Mouse (Mus musculus): ENCODE data around the gene Gm28048. TPM values are rescaled to one million over a fixed set of nuclear protein-coding genes. Genes with fewer than 3 reads are reported as not detected.

Gene Gm28048
- polyA plus RNA-seq, 1 experiment: 0.91 TPM

DNA sequence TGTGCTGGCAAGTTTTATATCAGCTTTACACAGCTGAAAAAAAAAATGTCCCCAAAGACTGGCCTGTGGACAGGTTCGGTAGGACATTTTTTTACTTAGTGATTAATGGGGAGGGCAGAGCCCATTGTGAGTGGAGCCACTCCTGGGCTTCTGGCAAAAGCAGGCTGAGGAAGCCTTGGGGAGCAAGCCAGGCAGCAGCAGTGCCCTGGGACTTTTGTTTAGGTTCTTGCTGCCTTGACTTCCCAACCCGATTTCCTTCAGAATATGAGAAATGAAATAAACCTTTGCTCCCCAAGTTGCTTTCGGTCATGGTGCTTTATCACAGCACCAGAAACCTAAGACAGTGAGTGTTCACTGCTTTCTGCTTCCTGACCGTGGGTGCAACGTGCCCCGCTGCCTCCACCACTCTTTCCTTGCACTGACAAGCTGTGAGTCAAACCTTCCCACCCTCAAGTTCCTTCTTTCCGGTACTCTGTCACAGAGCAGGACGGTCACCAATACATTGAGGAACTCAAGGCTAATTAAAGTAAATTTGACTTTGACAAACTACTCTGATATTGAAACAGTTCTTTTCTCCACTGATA, 53.2 kb downstream of the Gm28048 start:
- Histone ChIP-seq H3K4me3 (ENCODE audit: control insufficient read depth, low read depth, low read length) (no peak overlapping the region), H3K27ac (ENCODE audit: control insufficient read depth, insufficient read depth, low read depth, low read length) (no peak overlapping the region), H3K4me1 (ENCODE audit: control insufficient read depth, insufficient read depth, low read length) (no peaks in the 10 kb centered on the region), H3K36me3 (ENCODE audit: control insufficient read depth, insufficient read depth, low read length) (no peaks in the 10 kb centered on the region), H3K27me3 (ENCODE audit: control insufficient read depth, insufficient read depth, low read length) (no peaks in the 10 kb centered on the region)
- no peak for TF ChIP-seq POLR2A (IDR thresholded peaks at IDR 0.05; ENCODE audit: control insufficient read depth, low read depth, low read length)
- TF ChIP-seq CTCF (IDR thresholded peaks at IDR 0.05; ENCODE audit: control insufficient read depth, insufficient read depth, insufficient replicate concordance, low read depth, low read length): no peak

DNA sequence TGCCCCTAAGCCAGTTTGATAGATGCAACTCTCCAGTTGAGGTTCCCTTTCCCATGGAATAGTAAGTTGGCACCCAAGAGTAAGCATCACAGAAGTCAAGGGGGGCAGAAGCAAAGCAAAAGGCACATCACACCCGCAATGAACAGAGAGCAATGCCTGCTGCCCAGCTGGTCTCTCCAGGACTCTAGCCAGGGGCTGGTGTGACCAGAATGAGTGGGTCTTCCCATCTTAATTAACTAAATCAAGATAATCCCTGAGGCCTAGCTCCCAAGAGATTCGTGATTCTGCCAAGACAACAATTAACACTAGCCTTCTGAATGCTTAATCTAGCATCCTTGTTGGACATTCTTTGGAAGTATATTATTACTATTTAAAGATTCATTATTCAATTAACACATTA, 58.3 kb downstream of the Gm28048 start:
- Histone ChIP-seq H3K27me3 (ENCODE audit: control insufficient read depth, insufficient read depth, low read length) (no peaks in the 10 kb centered on the region), H3K4me3 (ENCODE audit: control insufficient read depth, low read depth, low read length) (no peak overlapping the region), H3K36me3 (ENCODE audit: control insufficient read depth, insufficient read depth, low read length) (no peaks in the 10 kb centered on the region), H3K4me1 (ENCODE audit: control insufficient read depth, insufficient read depth, low read length) (no peaks in the 10 kb centered on the region), H3K27ac (ENCODE audit: control insufficient read depth, insufficient read depth, low read depth, low read length) (no peak overlapping the region)
- no peak for TF ChIP-seq POLR2A (IDR thresholded peaks at IDR 0.05; ENCODE audit: control insufficient read depth, low read depth, low read length)
- no peak for TF ChIP-seq CTCF (IDR thresholded peaks at IDR 0.05; ENCODE audit: control insufficient read depth, insufficient read depth, insufficient replicate concordance, low read depth, low read length)

DNA sequence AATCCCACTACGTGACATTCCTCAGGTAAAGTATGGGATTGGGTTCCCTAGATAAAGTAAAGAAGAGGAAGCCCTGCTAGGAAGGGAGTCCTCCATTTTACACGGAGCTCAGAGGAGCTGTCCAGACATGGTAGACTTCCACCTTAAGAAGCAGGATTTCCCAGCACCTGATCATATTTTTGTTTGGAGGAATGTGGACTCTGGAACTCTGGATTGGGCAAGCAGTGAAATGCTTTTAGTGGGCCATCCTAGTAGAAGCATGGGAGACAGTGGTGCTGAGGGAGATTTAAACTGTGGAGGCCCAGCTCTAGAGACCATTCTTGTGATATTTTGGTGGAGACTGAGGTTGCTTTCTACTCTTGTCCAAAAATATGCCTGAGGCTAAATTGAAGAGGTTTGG, 59.3 kb downstream of the Gm28048 start:
- TF ChIP-seq POLR2A (IDR thresholded peaks at IDR 0.05; ENCODE audit: control insufficient read depth, low read depth, low read length) (no peak), CTCF (IDR thresholded peaks at IDR 0.05; ENCODE audit: control insufficient read depth, insufficient read depth, insufficient replicate concordance, low read depth, low read length) (no peak)
- no peaks in the 10 kb centered on the region for H3K27me3 ChIP-seq (ENCODE audit: control insufficient read depth, insufficient read depth, low read length)
- no peak overlapping the region for H3K4me3 ChIP-seq (ENCODE audit: control insufficient read depth, low read depth, low read length)
- H3K27ac ChIP-seq (ENCODE audit: control insufficient read depth, insufficient read depth, low read depth, low read length): no peak overlapping the region
- no peaks in the 10 kb centered on the region for H3K36me3 ChIP-seq (ENCODE audit: control insufficient read depth, insufficient read depth, low read length)
- H3K4me1 ChIP-seq (ENCODE audit: control insufficient read depth, insufficient read depth, low read length): peaks cover 2% of the 10 kb centered on the region; the same call in 1 of the 2 replicates

DNA sequence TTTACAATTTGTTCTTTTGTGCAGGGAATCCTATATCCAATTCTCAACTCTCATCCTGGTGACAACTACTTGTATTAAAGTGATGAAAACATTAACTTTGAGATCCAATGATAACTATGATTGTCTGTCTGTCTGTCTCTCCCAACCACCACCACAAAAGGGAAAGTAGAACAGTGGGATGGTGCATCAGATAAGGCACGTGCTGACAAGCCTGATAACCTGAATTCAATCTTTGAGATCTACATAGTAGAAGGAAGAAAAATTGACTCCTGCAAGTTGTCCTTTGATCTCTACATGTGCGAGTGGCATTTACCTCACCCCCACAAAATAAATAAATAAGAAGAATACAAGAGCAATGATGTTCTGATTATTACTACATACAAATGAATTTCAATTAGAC, 62.6 kb downstream of the Gm28048 start:
- peaks cover 2% of the 10 kb centered on the region; the same call in 1 of the 2 replicates for H3K4me1 ChIP-seq (ENCODE audit: control insufficient read depth, insufficient read depth, low read length)
- no peak overlapping the region for H3K4me3 ChIP-seq (ENCODE audit: control insufficient read depth, low read depth, low read length)
- no peak overlapping the region for H3K27ac ChIP-seq (ENCODE audit: control insufficient read depth, insufficient read depth, low read depth, low read length)
- H3K27me3 ChIP-seq (ENCODE audit: control insufficient read depth, insufficient read depth, low read length): no peaks in the 10 kb centered on the region
- TF ChIP-seq POLR2A (IDR thresholded peaks at IDR 0.05; ENCODE audit: control insufficient read depth, low read depth, low read length) (no peak), CTCF (IDR thresholded peaks at IDR 0.05; ENCODE audit: control insufficient read depth, insufficient read depth, insufficient replicate concordance, low read depth, low read length) (no peak)
- no peaks in the 10 kb centered on the region for H3K36me3 ChIP-seq (ENCODE audit: control insufficient read depth, insufficient read depth, low read length)

DNA sequence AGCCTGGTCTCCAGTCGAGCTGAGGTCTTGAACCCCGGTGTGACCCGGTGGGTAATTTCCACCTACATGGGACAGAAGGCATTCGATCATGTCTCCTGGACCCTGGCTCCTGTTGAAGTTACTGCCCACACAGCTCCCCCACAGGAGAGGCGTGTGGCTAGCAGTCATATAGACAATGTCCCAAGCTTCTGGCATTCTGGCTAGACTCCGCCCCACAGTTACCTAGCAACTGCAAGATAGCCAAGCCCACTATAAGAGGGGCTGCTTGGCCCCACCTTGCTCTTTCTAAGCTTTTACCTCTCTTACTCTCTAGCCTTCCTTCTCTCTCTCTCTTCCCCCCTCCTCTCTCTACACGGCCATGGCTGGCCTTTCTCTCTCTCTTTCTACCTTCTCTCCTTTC, 64.1 kb downstream of the Gm28048 start:
- Histone ChIP-seq H3K4me1 (ENCODE audit: control insufficient read depth, insufficient read depth, low read length) (peaks cover 2% of the 10 kb centered on the region; the same call in 1 of the 2 replicates), H3K36me3 (ENCODE audit: control insufficient read depth, insufficient read depth, low read length) (no peaks in the 10 kb centered on the region), H3K27me3 (ENCODE audit: control insufficient read depth, insufficient read depth, low read length) (no peaks in the 10 kb centered on the region), H3K4me3 (ENCODE audit: control insufficient read depth, low read depth, low read length) (no peak overlapping the region), H3K27ac (ENCODE audit: control insufficient read depth, insufficient read depth, low read depth, low read length) (no peak overlapping the region)
- no peak for TF ChIP-seq POLR2A (IDR thresholded peaks at IDR 0.05; ENCODE audit: control insufficient read depth, low read depth, low read length)
- TF ChIP-seq CTCF (IDR thresholded peaks at IDR 0.05; ENCODE audit: control insufficient read depth, insufficient read depth, insufficient replicate concordance, low read depth, low read length): no peak

DNA sequence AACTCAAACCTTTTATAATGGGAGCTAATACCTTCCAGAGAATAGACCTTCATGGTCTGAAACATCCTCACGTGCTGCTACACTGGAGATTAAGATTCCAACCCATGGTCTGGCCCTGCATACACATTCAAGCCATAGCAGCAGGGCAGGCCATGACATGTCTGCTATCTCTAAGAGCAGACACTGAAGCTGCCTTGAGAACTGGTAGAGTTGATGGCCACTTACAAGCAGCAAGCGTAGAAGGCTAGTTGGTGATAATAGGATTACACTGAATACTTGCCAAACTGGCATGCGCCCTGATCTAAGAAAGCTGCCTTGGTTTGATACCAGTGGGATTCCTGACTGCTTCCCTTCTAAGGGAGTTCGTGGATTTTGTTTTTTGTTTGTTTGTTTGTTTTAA, 68.1 kb downstream of the Gm28048 start:
- Histone ChIP-seq H3K4me3 (ENCODE audit: control insufficient read depth, low read depth, low read length) (no peak overlapping the region), H3K27me3 (ENCODE audit: control insufficient read depth, insufficient read depth, low read length) (no peaks in the 10 kb centered on the region), H3K4me1 (ENCODE audit: control insufficient read depth, insufficient read depth, low read length) (peaks cover 2% of the 10 kb centered on the region; the same call in 1 of the 2 replicates), H3K36me3 (ENCODE audit: control insufficient read depth, insufficient read depth, low read length) (no peaks in the 10 kb centered on the region), H3K27ac (ENCODE audit: control insufficient read depth, insufficient read depth, low read depth, low read length) (no peak overlapping the region)
- TF ChIP-seq CTCF (IDR thresholded peaks at IDR 0.05; ENCODE audit: control insufficient read depth, insufficient read depth, insufficient replicate concordance, low read depth, low read length): no peak
- no peak for TF ChIP-seq POLR2A (IDR thresholded peaks at IDR 0.05; ENCODE audit: control insufficient read depth, low read depth, low read length)

DNA sequence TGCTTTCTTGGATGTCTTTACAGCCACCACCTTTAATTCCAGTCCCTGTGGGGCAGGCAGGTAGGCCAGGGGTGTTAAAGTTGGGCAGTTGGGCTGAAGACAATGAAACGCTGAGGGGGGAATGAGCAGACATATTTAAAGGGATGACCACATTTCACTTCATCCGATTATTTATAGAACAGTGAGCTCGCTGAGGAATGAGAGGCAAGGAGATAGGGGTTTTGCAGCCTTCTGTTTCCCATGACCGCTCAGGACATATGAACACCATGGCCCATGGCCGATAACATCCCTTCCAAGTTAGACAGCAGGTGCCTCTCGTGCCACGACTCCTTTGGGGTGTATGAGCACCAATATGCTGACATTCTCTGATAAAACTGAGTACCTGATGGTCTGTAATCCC, 70.1 kb downstream of the Gm28048 start:
- H3K4me3 ChIP-seq (ENCODE audit: control insufficient read depth, low read depth, low read length): no peak overlapping the region
- H3K27ac ChIP-seq (ENCODE audit: control insufficient read depth, insufficient read depth, low read depth, low read length): no peak overlapping the region
- TF ChIP-seq POLR2A (IDR thresholded peaks at IDR 0.05; ENCODE audit: control insufficient read depth, low read depth, low read length) (no peak), CTCF (IDR thresholded peaks at IDR 0.05; ENCODE audit: control insufficient read depth, insufficient read depth, insufficient replicate concordance, low read depth, low read length) (no peak)
- H3K36me3 ChIP-seq (ENCODE audit: control insufficient read depth, insufficient read depth, low read length): no peaks in the 10 kb centered on the region
- no peaks in the 10 kb centered on the region for H3K27me3 ChIP-seq (ENCODE audit: control insufficient read depth, insufficient read depth, low read length)
- H3K4me1 ChIP-seq (ENCODE audit: control insufficient read depth, insufficient read depth, low read length): no peaks in the 10 kb centered on the region
